ENCODE assay signal across 17 mouse cellular contexts in the genomic region with DNA sequence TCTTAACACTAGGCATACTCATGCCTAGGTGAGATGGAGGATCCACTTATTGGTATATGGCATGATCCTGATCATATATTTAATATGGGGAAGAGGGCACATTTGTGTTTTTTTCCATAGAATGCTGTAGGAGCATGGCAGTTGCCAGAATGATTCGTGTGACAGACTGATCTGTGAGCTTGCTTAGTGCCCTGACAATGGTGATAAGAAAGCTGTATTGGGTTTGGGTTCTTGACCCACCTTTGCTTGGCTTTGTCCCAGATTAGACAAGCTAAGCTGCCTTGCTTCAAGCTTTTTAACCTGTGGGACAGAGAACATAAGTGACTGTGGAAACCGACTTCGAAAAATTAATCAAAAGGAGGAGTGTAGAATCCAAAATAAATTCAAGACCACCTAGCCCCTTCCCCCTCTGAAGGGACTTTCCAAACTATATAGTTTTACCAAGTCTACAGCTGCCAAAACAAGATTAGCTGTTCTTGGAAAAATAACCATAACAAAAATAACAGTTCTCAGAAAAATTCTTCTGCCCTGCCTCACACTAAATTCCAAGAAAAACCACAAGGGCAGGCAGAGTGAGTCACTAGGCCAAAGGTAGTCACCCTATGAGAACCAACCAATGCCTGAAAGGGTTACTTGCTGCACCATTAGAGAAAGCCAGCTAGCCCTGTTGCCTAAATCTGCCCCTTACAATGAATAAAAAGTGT.
DNase-seq lines count a peak whose midpoint lies in the region; ATAC-seq and TF ChIP-seq lines count a peak whose summit lies in the region.
"Had no signal": no experiment of that assay in that cellular context is flagged by ENCODE, and none has a peak within 500 bp of the region (broad histone marks: within the 10 kb centered on the region; RNA-seq: fewer than 3 reads in every experiment).

No protein-coding gene starts in this region.

- no peak for DNase-seq in liver, adult 2 months (ENCODE audit: extremely low read depth, low read depth, low spot score)
- DNase-seq in liver = no peak
- peak; percentile 53 for DNase-seq in adipocyte (ENCODE audit: low spot score)
- peak; percentile 26 for DNase-seq in liver, embryonic 13.5 days
- no peak for DNase-seq in embryo, embryonic 10 days (ENCODE audit: low spot score)
- DNase-seq: cerebellum, postnatal 14 days; heart, postnatal 4 days; lung, embryonic 14.5 days; right cerebral cortex, adult 18-20 months had no signal

- peaks cover 6% of the 10 kb centered on the region for H3K4me1 ChIP-seq in liver, adult 2 months (ENCODE audit: control insufficient read depth, insufficient read depth, low read length)
- H3K4me1 ChIP-seq in liver, embryonic 13.5 days (replicated peaks) = peaks cover 17% of the 10 kb centered on the region; the same call in 1 of the 2 replicates
- no peaks in the 10 kb centered on the region for H3K4me1 ChIP-seq in intestine, postnatal 0 days (replicated peaks; ENCODE audit: control insufficient read depth, insufficient read depth, low read length)
- H3K4me1 ChIP-seq: embryonic facial prominence, embryonic 15.5 days; hindbrain, embryonic 15.5 days; limb, embryonic 12.5 days had no signal

- H3K9ac ChIP-seq in liver, adult 2 months (ENCODE audit: low read depth, low read length) = no peak overlapping the region
- H3K9ac ChIP-seq in liver, embryonic 13.5 days = no peak overlapping the region
- H3K9ac ChIP-seq in intestine, postnatal 0 days (ENCODE audit: low read depth, low read length) = no peak overlapping the region
- H3K9ac ChIP-seq: embryonic facial prominence, embryonic 15.5 days; hindbrain, embryonic 15.5 days; limb, embryonic 12.5 days; lung, embryonic 14.5 days had no signal

- H3K79me2 ChIP-seq in liver, adult 2 months (ENCODE audit: control insufficient read depth, insufficient read depth, low read length) = no peaks in the 10 kb centered on the region

- peak; percentile 86 for ATAC-seq in liver, embryonic 13.5 days (ENCODE audit: low read depth)
- ATAC-seq in intestine, postnatal 0 days = no peak
- no peak for ATAC-seq in megakaryocyte progenitor cell, adult 5-6 weeks (replicated peaks; ENCODE audit: poor library complexity)
- ATAC-seq: intestine, embryonic 16.5 days had no signal

- H3K9me3 ChIP-seq in liver, embryonic 13.5 days (replicated peaks) = no peaks in the 10 kb centered on the region
- H3K9me3 ChIP-seq in intestine, postnatal 0 days (ENCODE audit: control insufficient read depth) = no peaks in the 10 kb centered on the region
- H3K9me3 ChIP-seq: embryonic facial prominence, embryonic 15.5 days; hindbrain, embryonic 15.5 days; limb, embryonic 12.5 days had no signal

- TF ChIP-seq POLR2A in liver, adult 2 months (IDR thresholded peaks at IDR 0.05; ENCODE audit: extremely low read depth, insufficient read depth, low read length) = no peak

- 0 out of 2 replicates have a peak overlapping the region, but pooled peaks have one; percentile 35 for H3K27ac ChIP-seq in liver, adult 2 months (replicated peaks; ENCODE audit: insufficient read depth, low read depth, low read length)
- no peak overlapping the region for H3K27ac ChIP-seq in liver, embryonic 13.5 days
- no peak overlapping the region for H3K27ac ChIP-seq in intestine, postnatal 0 days (ENCODE audit: low read depth, low read length)
- H3K27ac ChIP-seq: embryonic facial prominence, embryonic 15.5 days; hindbrain, embryonic 15.5 days; limb, embryonic 12.5 days; macrophage had no signal

- H3K36me3 ChIP-seq in liver, adult 2 months (ENCODE audit: control insufficient read depth, insufficient read depth, low read length) = no peaks in the 10 kb centered on the region
- H3K36me3 ChIP-seq in liver, embryonic 13.5 days = no peaks in the 10 kb centered on the region
- H3K36me3 ChIP-seq in intestine, postnatal 0 days (ENCODE audit: control insufficient read depth, insufficient read depth) = no peaks in the 10 kb centered on the region
- H3K36me3 ChIP-seq: embryonic facial prominence, embryonic 15.5 days; hindbrain, embryonic 15.5 days; limb, embryonic 12.5 days had no signal

- no peak overlapping the region for H3K4me2 ChIP-seq in liver, embryonic 13.5 days
- no peak overlapping the region for H3K4me2 ChIP-seq in intestine, postnatal 0 days (replicated peaks; ENCODE audit: low read depth)
- H3K4me2 ChIP-seq: embryonic facial prominence, embryonic 15.5 days; hindbrain, embryonic 15.5 days; limb, embryonic 12.5 days; lung, embryonic 14.5 days; midbrain, embryonic 11.5 days had no signal

- no peaks in the 10 kb centered on the region for H3K27me3 ChIP-seq in liver, adult 2 months (ENCODE audit: control insufficient read depth, insufficient read depth, low read length)
- H3K27me3 ChIP-seq in liver, embryonic 13.5 days = no peaks in the 10 kb centered on the region
- no peaks in the 10 kb centered on the region for H3K27me3 ChIP-seq in intestine, postnatal 0 days (replicated peaks; ENCODE audit: control insufficient read depth, insufficient read depth, low read length)
- H3K27me3 ChIP-seq: embryonic facial prominence, embryonic 15.5 days; hindbrain, embryonic 15.5 days; limb, embryonic 12.5 days had no signal

- H3K4me3 ChIP-seq in liver, adult 2 months (ENCODE audit: insufficient read depth, low read depth, low read length) = no peak overlapping the region
- H3K4me3 ChIP-seq in liver, embryonic 13.5 days (replicated peaks) = no peak overlapping the region
- no peak overlapping the region for H3K4me3 ChIP-seq in intestine, postnatal 0 days (ENCODE audit: low read depth, low read length)
- H3K4me3 ChIP-seq: embryonic facial prominence, embryonic 15.5 days; hindbrain, embryonic 15.5 days; limb, embryonic 12.5 days had no signal

- no peak for TF ChIP-seq CTCF in liver, adult 2 months (IDR thresholded peaks at IDR 0.05; ENCODE audit: low read depth, low read length)
- no peak for TF ChIP-seq CTCF in intestine, postnatal 0 days (IDR thresholded peaks at IDR 0.05; ENCODE audit: low read depth)

- 52% methylated on average over 3 of the region's 3 CpGs for WGBS in liver, adult 2 months
- 42% methylated on average over 3 of the region's 3 CpGs for WGBS in liver, embryonic 13.5 days (ENCODE audit: insufficient replicate concordance)
- WGBS in intestine, postnatal 0 days = 77% methylated on average over 3 of the region's 3 CpGs

Comparison
In these comparisons a context has a peak if more than half of its experiments do, and no peak if none do; other contexts are left out.
1. DNase-seq: peak in adipocyte (single experiment) and liver, embryonic 13.5 days (single experiment); none in liver, adult 2 months (single experiment), liver (single experiment) and embryo, embryonic 10 days (single experiment).